Mouse (Mus musculus): ENCODE data around the gene Slc25a17. TPM values are rescaled to one million over a fixed set of nuclear protein-coding genes. Genes with fewer than 3 reads are reported as not detected.

The Slc25a17 gene
- polyA plus RNA-seq, 1 experiment from 2014 or later: 127 TPM

DNA sequence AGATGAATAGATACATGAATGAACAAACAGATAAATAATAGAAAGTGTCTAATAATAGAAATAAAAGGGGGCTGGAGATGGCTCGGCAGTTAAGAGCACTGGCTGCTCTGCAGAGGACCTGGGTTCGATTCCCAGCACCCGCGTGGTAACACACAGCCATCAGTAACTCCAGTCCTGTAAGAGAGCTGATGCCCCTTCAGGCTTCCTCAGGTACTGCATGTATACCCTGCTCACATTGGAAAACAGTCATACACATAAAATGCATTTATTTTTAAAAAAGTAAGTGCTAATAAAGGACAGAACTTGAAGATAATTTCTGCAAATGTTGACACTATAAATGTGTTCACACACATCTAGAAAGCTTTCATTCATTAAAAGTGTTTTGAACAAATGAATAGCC lies 70.4 kb downstream of the Slc25a17 start:
- Histone ChIP-seq H3K4me2 (replicated peaks; ENCODE audit: low read depth, low read length) (no peak overlapping the region), H3K9me3 (ENCODE audit: control insufficient read depth, low read length) (no peaks in the 10 kb centered on the region), H3K36me3 (ENCODE audit: control insufficient read depth, insufficient read depth, low read length) (no peaks in the 10 kb centered on the region), H3K27me3 (ENCODE audit: control insufficient read depth, insufficient read depth, low read length) (no peaks in the 10 kb centered on the region), H3K27ac (ENCODE audit: low read depth, low read length) (no peak overlapping the region), H3K9ac (ENCODE audit: low read depth, low read length) (no peak overlapping the region), H3K4me1 (ENCODE audit: control insufficient read depth, insufficient read depth, low read length) (no peaks in the 10 kb centered on the region), H3K4me3 (ENCODE audit: low read length) (no peak overlapping the region)
- WGBS: 88% methylated on average over 4 of the region's 4 CpGs
- no peak for ATAC-seq (ENCODE audit: low FRiP score, low TSS enrichment)

DNA sequence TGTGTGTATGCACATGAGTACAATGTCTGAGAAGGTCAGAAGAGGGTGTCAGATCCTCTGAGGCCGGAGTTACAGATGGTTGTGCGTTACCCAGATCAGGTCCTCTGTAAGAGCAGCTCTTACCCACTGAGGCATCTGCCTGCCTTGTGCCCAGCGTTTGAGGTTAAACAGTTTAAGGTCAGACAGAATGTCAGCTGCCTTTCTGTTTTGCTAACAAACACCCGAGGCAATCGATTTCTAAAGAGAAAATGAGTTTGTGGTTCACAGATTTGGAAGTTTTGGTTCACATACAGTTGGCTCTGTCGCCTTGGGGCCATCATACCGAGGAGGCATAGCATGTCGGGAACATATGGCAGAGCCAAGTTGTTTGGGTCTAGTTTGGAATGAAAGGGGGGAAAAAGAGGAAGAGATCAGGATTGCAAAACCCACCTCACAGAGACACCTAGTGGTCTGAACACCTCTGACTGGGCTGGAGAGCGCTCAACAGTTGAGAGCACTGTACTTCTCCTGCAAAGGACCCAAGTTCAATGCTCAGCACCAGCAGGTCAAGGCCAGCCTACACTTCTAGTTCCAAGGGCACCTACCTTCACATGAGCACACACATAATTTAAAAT lies 76.4 kb downstream of the Slc25a17 start:
- 0 out of 2 replicates have a peak, but pooled peaks cover under 1% of the 10 kb centered on the region for H3K4me1 ChIP-seq (ENCODE audit: control insufficient read depth, insufficient read depth, low read length)
- H3K4me3 ChIP-seq (ENCODE audit: low read length): no peak overlapping the region
- 74% methylated on average over 9 of the region's 9 CpGs for WGBS
- ATAC-seq (ENCODE audit: low FRiP score, low TSS enrichment): no peak
- no peaks in the 10 kb centered on the region for H3K27me3 ChIP-seq (ENCODE audit: control insufficient read depth, insufficient read depth, low read length)
- H3K9ac ChIP-seq (ENCODE audit: low read depth, low read length): no peak overlapping the region
- no peak overlapping the region for H3K4me2 ChIP-seq (replicated peaks; ENCODE audit: low read depth, low read length)
- H3K27ac ChIP-seq (ENCODE audit: low read depth, low read length): no peak overlapping the region
- no peaks in the 10 kb centered on the region for H3K36me3 ChIP-seq (ENCODE audit: control insufficient read depth, insufficient read depth, low read length)
- no peaks in the 10 kb centered on the region for H3K9me3 ChIP-seq (ENCODE audit: control insufficient read depth, low read length)

DNA sequence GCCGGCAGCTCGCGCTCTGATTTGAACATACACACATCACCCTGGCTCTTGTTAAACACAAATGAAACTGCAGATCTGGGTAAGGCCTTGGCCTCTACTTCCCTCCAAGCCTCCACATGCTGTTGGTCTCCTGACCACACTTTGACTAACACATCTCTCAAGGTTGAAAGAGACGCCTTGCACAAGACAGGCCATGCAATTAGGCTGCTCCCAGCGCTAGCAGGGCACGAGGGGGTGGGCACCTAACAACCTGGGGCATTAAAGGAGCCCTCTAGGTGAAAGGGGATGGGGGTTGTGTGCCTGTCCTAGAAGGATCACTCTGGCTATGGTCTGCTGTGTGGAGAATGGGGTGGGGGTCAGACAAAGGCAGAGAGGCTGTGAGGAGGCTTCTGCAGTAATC lies 81.9 kb downstream of the Slc25a17 start:
- ATAC-seq (ENCODE audit: low FRiP score, low TSS enrichment): no peak
- no peaks in the 10 kb centered on the region for H3K27me3 ChIP-seq (ENCODE audit: control insufficient read depth, insufficient read depth, low read length)
- H3K4me3 ChIP-seq (ENCODE audit: low read length): no peak overlapping the region
- H3K36me3 ChIP-seq (ENCODE audit: control insufficient read depth, insufficient read depth, low read length): no peaks in the 10 kb centered on the region
- peak overlapping the region; percentile 48; the same call in 1 of the 2 replicates for H3K27ac ChIP-seq (ENCODE audit: low read depth, low read length)
- no peak overlapping the region for H3K9ac ChIP-seq (ENCODE audit: low read depth, low read length)
- 53% methylated on average over 6 of the region's 6 CpGs for WGBS
- peaks cover 20% of the 10 kb centered on the region for H3K4me1 ChIP-seq (ENCODE audit: control insufficient read depth, insufficient read depth, low read length)
- H3K9me3 ChIP-seq (ENCODE audit: control insufficient read depth, low read length): no peaks in the 10 kb centered on the region
- H3K4me2 ChIP-seq (replicated peaks; ENCODE audit: low read depth, low read length): no peak overlapping the region

GRCm38 (mm10) chr15:81277928-81278327 lies 82.7 kb downstream of the Slc25a17 start:
- H3K4me2 ChIP-seq (replicated peaks; ENCODE audit: low read depth, low read length): no peak overlapping the region
- H3K4me3 ChIP-seq (ENCODE audit: low read length): no peak overlapping the region
- peaks cover 20% of the 10 kb centered on the region for H3K4me1 ChIP-seq (ENCODE audit: control insufficient read depth, insufficient read depth, low read length)
- WGBS: 8% methylated on average over 11 of the region's 11 CpGs
- peak; percentile 94 for ATAC-seq (ENCODE audit: low FRiP score, low TSS enrichment)
- no peaks in the 10 kb centered on the region for H3K27me3 ChIP-seq (ENCODE audit: control insufficient read depth, insufficient read depth, low read length)
- H3K36me3 ChIP-seq (ENCODE audit: control insufficient read depth, insufficient read depth, low read length): no peaks in the 10 kb centered on the region
- no peak overlapping the region for H3K9ac ChIP-seq (ENCODE audit: low read depth, low read length)
- H3K27ac ChIP-seq (ENCODE audit: low read depth, low read length): peak overlapping the region; percentile 75
- H3K9me3 ChIP-seq (ENCODE audit: control insufficient read depth, low read length): no peaks in the 10 kb centered on the region

- no peak for ATAC-seq (ENCODE audit: low FRiP score, low TSS enrichment)
Measured at GRCm38 (mm10) chr15:81273361-81273760, 87.3 kb downstream of the Slc25a17 start.

GRCm38 (mm10) chr15:81272305-81273053 lies 88.1 kb downstream of the Slc25a17 start:
- no peak overlapping the region for H3K9ac ChIP-seq (ENCODE audit: low read depth, low read length)

More at GRCm38 (mm10) chr15:81273361-81273760, 87.3 kb downstream of the Slc25a17 start:
- Histone ChIP-seq H3K9me3 (ENCODE audit: control insufficient read depth, low read length) (0 out of 2 replicates have a peak, but pooled peaks cover 2% of the 10 kb centered on the region), H3K9ac (ENCODE audit: low read depth, low read length) (no peak overlapping the region), H3K4me2 (replicated peaks; ENCODE audit: low read depth, low read length) (no peak overlapping the region), H3K4me1 (ENCODE audit: control insufficient read depth, insufficient read depth, low read length) (peaks cover 22% of the 10 kb centered on the region; the same call in 1 of the 2 replicates), H3K4me3 (ENCODE audit: low read length) (no peak overlapping the region), H3K27ac (ENCODE audit: low read depth, low read length) (no peak overlapping the region), H3K36me3 (ENCODE audit: control insufficient read depth, insufficient read depth, low read length) (no peaks in the 10 kb centered on the region), H3K27me3 (ENCODE audit: control insufficient read depth, insufficient read depth, low read length) (no peaks in the 10 kb centered on the region)
- WGBS: 55% methylated on average over 2 of the region's 2 CpGs

More at GRCm38 (mm10) chr15:81272305-81273053, 88.1 kb downstream of the Slc25a17 start:
- Histone ChIP-seq H3K36me3 (ENCODE audit: control insufficient read depth, insufficient read depth, low read length) (no peaks in the 10 kb centered on the region), H3K9me3 (ENCODE audit: control insufficient read depth, low read length) (0 out of 2 replicates have a peak, but pooled peaks cover 2% of the 10 kb centered on the region), H3K27ac (ENCODE audit: low read depth, low read length) (peak overlapping the region; percentile 61; the same call in 1 of the 2 replicates), H3K27me3 (ENCODE audit: control insufficient read depth, insufficient read depth, low read length) (no peaks in the 10 kb centered on the region), H3K4me2 (replicated peaks; ENCODE audit: low read depth, low read length) (no peak overlapping the region), H3K4me3 (ENCODE audit: low read length) (no peak overlapping the region), H3K4me1 (ENCODE audit: control insufficient read depth, insufficient read depth, low read length) (peaks cover 15% of the 10 kb centered on the region; the same call in 1 of the 2 replicates)
- ATAC-seq (ENCODE audit: low FRiP score, low TSS enrichment): peak; percentile 60; the same call in 1 of the 2 replicates
- 11% methylated on average over 13 of the region's 13 CpGs for WGBS

Other genes with a start within 250 kb of the Slc25a17 start
- 23.1 and 28.2 TPM in 2 replicates for gene Mrtfa, start 170.1 kb downstream of the Slc25a17 start, polyA plus RNA-seq (2014; fragmentation: Nextera tagmentation; extraction: Ambion mirVana)
- gene Mchr1, start 125.3 kb downstream of the Slc25a17 start, polyA plus RNA-seq (2014; fragmentation: Nextera tagmentation; extraction: Ambion mirVana): 0.71 and 1.0 TPM in 2 replicates
- gene St13, start 39.3 kb upstream of the Slc25a17 start, polyA plus RNA-seq (2014; fragmentation: Nextera tagmentation; extraction: Ambion mirVana): 171 and 181 TPM in 2 replicates
- 5.5 and 10.0 TPM in 2 replicates for gene Xpnpep3, start 39.3 kb upstream of the Slc25a17 start, polyA plus RNA-seq (2014; fragmentation: Nextera tagmentation; extraction: Ambion mirVana)
- 1.3 and 1.5 TPM in 2 replicates for gene Dnajb7, start 47.5 kb upstream of the Slc25a17 start, polyA plus RNA-seq (2014; fragmentation: Nextera tagmentation; extraction: Ambion mirVana)
- 512 and 656 TPM in 2 replicates for gene Rbx1, start 105.5 kb upstream of the Slc25a17 start, polyA plus RNA-seq (2014; fragmentation: Nextera tagmentation; extraction: Ambion mirVana)
- 25.0 and 34.8 TPM in 2 replicates for gene Ep300, start 224.5 kb upstream of the Slc25a17 start, polyA plus RNA-seq (2014; fragmentation: Nextera tagmentation; extraction: Ambion mirVana)